Mouse (Mus musculus) neural tube, embryonic 15.5 days (tissue): Measurements from ENCODE around the gene Dnajb3. TPM values are rescaled to one million over a fixed set of nuclear protein-coding genes. Genes with fewer than 3 reads are reported as not detected.
"Not testable (repeated sequence)": the region's sequence is repeated elsewhere in the genome, so short reads cannot be mapped to it uniquely, and the experiment has no call there.

Experiments used
- ATAC-seq: fragments of 200-750 bp; cut with Nextera tagmentation; 2 replicates; pipeline ENCODE4 v1.8.0; 2017; ENCODE audit warnings: mild to moderate bottlenecking, moderate TSS enrichment, moderate library complexity; ENCODE audit not compliant: low FRiP score
- H3K27ac ChIP-seq: fragments of 300-500 bp; sonication (generic); replicated peaks from 2 replicates; pipeline ENCODE4 v1.5.1; 2015; ENCODE audit warnings: mild to moderate bottlenecking, inconsistent platforms
- H3K27me3 ChIP-seq: fragments of 300-500 bp; sonication (generic); replicated peaks from 2 replicates; pipeline ENCODE4 v1.6.1; 2015; ENCODE audit warnings: inconsistent platforms
- H3K36me3 ChIP-seq: fragments of 300-500 bp; sonication (generic); 2 replicates; pipeline ENCODE4 v1.6.1; 2015; ENCODE audit warnings: inconsistent platforms
- H3K4me1 ChIP-seq: fragments of 300-500 bp; sonication (generic); 2 replicates; pipeline ENCODE4 v1.6.1; 2015; ENCODE audit warnings: inconsistent platforms
- H3K4me2 ChIP-seq: fragments of 300-500 bp; sonication (generic); 2 replicates; pipeline ENCODE4 v1.6.1; 2015; ENCODE audit warnings: inconsistent platforms, mild to moderate bottlenecking, moderate library complexity
- H3K4me3 ChIP-seq: fragments of 300-500 bp; sonication (generic); replicated peaks from 2 replicates; pipeline ENCODE4 v1.5.1; 2015; ENCODE audit warnings: mild to moderate bottlenecking, inconsistent platforms
- H3K9ac ChIP-seq: fragments of 300-500 bp; sonication (generic); replicated peaks from 2 replicates; pipeline ENCODE4 v1.6.1; 2015; ENCODE audit warnings: mild to moderate bottlenecking, inconsistent platforms
- H3K9me3 ChIP-seq: fragments of 300-500 bp; sonication (generic); replicated peaks from 2 replicates; pipeline ENCODE4 v1.6.1; 2016; ENCODE audit warnings: inconsistent platforms
- WGBS: fragments of 180-500 bp; shearing (Covaris S2); methylation state at CpG from one replicate; pipeline ENCODE4 v1.1.7; 2015; ENCODE audit warnings: mixed read lengths; 5-methylcytosine and 5-hydroxymethylcytosine counted together
- polyA plus RNA-seq: library from polyadenylated mRNA; unstranded; fragments of >200 nt; fragmentation: Nextera tagmentation; extraction: Ambion mirVana; gene quantifications from 2 replicates; pipeline ENCODE4 v1.2.1, GENCODE M21; 2015

Dnajb3 gene
- polyA plus RNA-seq, 1 experiment from 2014 or later = 13.7 TPM

- H3K4me1 ChIP-seq, H3K27ac ChIP-seq, H3K36me3 ChIP-seq, H3K4me3 ChIP-seq, H3K9ac ChIP-seq, ATAC-seq, H3K27me3 ChIP-seq, H3K4me2 ChIP-seq: not testable (repeated sequence)
- H3K9me3 ChIP-seq = peaks cover 33% of the 10 kb centered on the region
Measured at GRCm38 (mm10) chr1:88223011-88223515, 17.5 kb upstream of the Dnajb3 start.

GRCm38 (mm10) chr1:88222216-88222615 lies 16.6 kb upstream of the Dnajb3 start:
- 56% methylated on average over 2 of the region's 2 CpGs for WGBS
- Histone ChIP-seq H3K4me1 (no peaks in the 10 kb centered on the region), H3K9me3 (peaks cover 29% of the 10 kb centered on the region), H3K9ac (no peak overlapping the region), H3K36me3 (no peaks in the 10 kb centered on the region), H3K4me3 (no peak overlapping the region), H3K27ac (no peak overlapping the region), H3K4me2 (no peak overlapping the region), H3K27me3 (no peaks in the 10 kb centered on the region)
- no peak for ATAC-seq

GRCm38 (mm10) chr1:88220336-88220735 lies 14.8 kb upstream of the Dnajb3 start:
- Histone ChIP-seq H3K9ac (no peak overlapping the region), H3K4me2 (no peak overlapping the region), H3K36me3 (no peaks in the 10 kb centered on the region), H3K4me3 (no peak overlapping the region), H3K27ac (no peak overlapping the region), H3K4me1 (no peaks in the 10 kb centered on the region), H3K9me3 (peaks cover 27% of the 10 kb centered on the region), H3K27me3 (no peaks in the 10 kb centered on the region)
- no peak for ATAC-seq

- Histone ChIP-seq H3K27me3 (no peaks in the 10 kb centered on the region), H3K9ac (no peak overlapping the region), H3K27ac (no peak overlapping the region), H3K36me3 (no peaks in the 10 kb centered on the region), H3K9me3 (peaks cover 37% of the 10 kb centered on the region), H3K4me1 (no peaks in the 10 kb centered on the region), H3K4me2 (no peak overlapping the region), H3K4me3 (no peak overlapping the region)
- no peak for ATAC-seq
- WGBS = 20% methylated on average over 1 of the region's 1 CpGs
Measured at GRCm38 (mm10) chr1:88219054-88219453, 13.5 kb upstream of the Dnajb3 start.

- no peaks in the 10 kb centered on the region for H3K36me3 ChIP-seq
- H3K4me1 ChIP-seq = no peaks in the 10 kb centered on the region
- H3K4me3 ChIP-seq = no peak overlapping the region
- no peak overlapping the region for H3K4me2 ChIP-seq
- peaks cover 41% of the 10 kb centered on the region for H3K9me3 ChIP-seq
- WGBS = 54% methylated on average over 4 of the region's 4 CpGs
- no peaks in the 10 kb centered on the region for H3K27me3 ChIP-seq
- no peak for ATAC-seq
- H3K9ac ChIP-seq = no peak overlapping the region
- no peak overlapping the region for H3K27ac ChIP-seq
Measured at GRCm38 (mm10) chr1:88218591-88218990, 13.0 kb upstream of the Dnajb3 start.

GRCm38 (mm10) chr1:88218051-88218450 lies 12.5 kb upstream of the Dnajb3 start:
- Histone ChIP-seq H3K9ac (no peak overlapping the region), H3K27me3 (no peaks in the 10 kb centered on the region), H3K9me3 (peaks cover 47% of the 10 kb centered on the region), H3K27ac (no peak overlapping the region), H3K4me3 (no peak overlapping the region), H3K4me1 (no peaks in the 10 kb centered on the region), H3K4me2 (no peak overlapping the region), H3K36me3 (no peaks in the 10 kb centered on the region)
- ATAC-seq = no peak
- WGBS = 77% methylated on average over 9 of the region's 9 CpGs

GRCm38 (mm10) chr1:88217576-88217975 lies 12.0 kb upstream of the Dnajb3 start:
- ATAC-seq = no peak
- H3K4me2 ChIP-seq = no peak overlapping the region
- no peaks in the 10 kb centered on the region for H3K36me3 ChIP-seq
- peaks cover 51% of the 10 kb centered on the region for H3K9me3 ChIP-seq
- no peaks in the 10 kb centered on the region for H3K27me3 ChIP-seq
- no peaks in the 10 kb centered on the region for H3K4me1 ChIP-seq
- WGBS = 48% methylated on average over 3 of the region's 3 CpGs
- H3K4me3 ChIP-seq = no peak overlapping the region
- no peak overlapping the region for H3K27ac ChIP-seq
- no peak overlapping the region for H3K9ac ChIP-seq

GRCm38 (mm10) chr1:88217144-88217543 lies 11.6 kb upstream of the Dnajb3 start:
- Histone ChIP-seq H3K4me3 (no peak overlapping the region), H3K9me3 (peaks cover 54% of the 10 kb centered on the region), H3K36me3 (no peaks in the 10 kb centered on the region), H3K27me3 (no peaks in the 10 kb centered on the region), H3K9ac (no peak overlapping the region), H3K4me1 (no peaks in the 10 kb centered on the region), H3K27ac (no peak overlapping the region), H3K4me2 (no peak overlapping the region)
- WGBS = 63% methylated on average over 2 of the region's 2 CpGs
- ATAC-seq = no peak

GRCm38 (mm10) chr1:88216551-88216950 lies 11.0 kb upstream of the Dnajb3 start:
- no peak overlapping the region for H3K4me3 ChIP-seq
- peaks cover 57% of the 10 kb centered on the region for H3K9me3 ChIP-seq
- no peak overlapping the region for H3K9ac ChIP-seq
- no peak for ATAC-seq
- H3K27ac ChIP-seq = no peak overlapping the region
- H3K4me2 ChIP-seq = no peak overlapping the region
- no peaks in the 10 kb centered on the region for H3K36me3 ChIP-seq
- 61% methylated on average over 2 of the region's 2 CpGs for WGBS
- no peaks in the 10 kb centered on the region for H3K27me3 ChIP-seq
- no peaks in the 10 kb centered on the region for H3K4me1 ChIP-seq

GRCm38 (mm10) chr1:88215466-88216380 lies 10.1 kb upstream of the Dnajb3 start:
- H3K9me3 ChIP-seq = peaks cover 61% of the 10 kb centered on the region
- H3K4me2 ChIP-seq = no peak overlapping the region
- H3K4me3 ChIP-seq = no peak overlapping the region
- H3K27me3 ChIP-seq = no peaks in the 10 kb centered on the region
- no peak for ATAC-seq
- H3K9ac ChIP-seq = no peak overlapping the region
- H3K36me3 ChIP-seq = no peaks in the 10 kb centered on the region
- WGBS = 72% methylated on average over 10 of the region's 10 CpGs
- no peaks in the 10 kb centered on the region for H3K4me1 ChIP-seq
- no peak overlapping the region for H3K27ac ChIP-seq

GRCm38 (mm10) chr1:88214462-88214952 lies 8.9 kb upstream of the Dnajb3 start:
- Histone ChIP-seq H3K27ac (no peak overlapping the region), H3K4me2 (no peak overlapping the region), H3K4me1 (no peaks in the 10 kb centered on the region), H3K9me3 (peaks cover 61% of the 10 kb centered on the region), H3K27me3 (no peaks in the 10 kb centered on the region), H3K36me3 (no peaks in the 10 kb centered on the region), H3K9ac (no peak overlapping the region), H3K4me3 (no peak overlapping the region)
- no peak for ATAC-seq
- 81% methylated on average over 2 of the region's 2 CpGs for WGBS

- no peak overlapping the region for H3K4me3 ChIP-seq
- no peak for ATAC-seq
- WGBS = 84% methylated on average over 2 of the region's 2 CpGs
- no peak overlapping the region for H3K9ac ChIP-seq
- no peaks in the 10 kb centered on the region for H3K4me1 ChIP-seq
- H3K27me3 ChIP-seq = no peaks in the 10 kb centered on the region
- H3K27ac ChIP-seq = no peak overlapping the region
- no peaks in the 10 kb centered on the region for H3K36me3 ChIP-seq
- peaks cover 61% of the 10 kb centered on the region for H3K9me3 ChIP-seq
- H3K4me2 ChIP-seq = no peak overlapping the region
Measured at GRCm38 (mm10) chr1:88213766-88214461, 8.3 kb upstream of the Dnajb3 start.
